Mouse (Mus musculus): ENCODE results near the gene Oprd1.

DNA sequence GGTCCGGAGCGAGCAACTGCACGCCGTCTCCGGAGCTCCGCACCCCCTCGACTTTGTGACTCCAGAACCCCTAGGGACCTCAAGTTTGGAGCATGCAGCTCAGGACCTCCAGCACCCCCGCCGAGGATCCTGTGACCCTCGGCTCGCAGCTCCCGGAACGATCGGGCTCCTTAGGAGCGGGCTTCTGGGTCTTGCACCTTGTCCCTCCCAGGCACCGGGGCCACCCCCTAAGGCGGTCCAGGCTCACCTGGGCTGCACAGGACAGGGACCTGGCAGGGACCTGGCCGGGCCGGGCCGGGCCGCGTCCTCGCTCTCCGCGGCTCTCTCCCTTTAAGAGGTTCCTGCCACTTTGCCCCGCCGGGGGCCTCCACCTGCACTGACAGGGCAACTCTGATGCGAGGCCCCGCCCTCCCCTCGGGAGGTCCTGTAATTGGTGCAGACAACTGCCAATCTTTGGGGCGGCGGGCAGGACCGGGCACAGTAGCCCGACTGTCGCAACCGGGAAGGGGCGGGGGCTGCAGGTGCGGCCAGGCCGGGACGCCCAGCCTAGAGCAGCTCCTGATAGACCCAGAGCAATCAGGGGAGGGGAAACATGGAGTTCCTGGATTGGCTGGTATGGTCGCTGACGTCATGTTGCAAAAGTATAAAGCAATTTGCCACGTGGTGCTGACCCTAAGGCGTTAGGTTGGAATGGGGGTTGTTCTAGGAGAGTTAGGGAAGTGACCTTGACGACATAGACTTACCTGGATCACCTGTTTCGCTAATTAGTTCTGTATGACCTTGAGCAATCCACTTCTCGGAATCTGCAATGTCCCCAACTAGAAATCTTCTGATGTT, 69.1 kb downstream of the Oprd1 start, which contains the start of gene Epb41:
- TF ChIP-seq POLR2A (IDR thresholded peaks at IDR 0.05; ENCODE audit: low read depth, low read length) (peak; percentile 30; the same call in 1 of the 2 replicates), CTCF (IDR thresholded peaks at IDR 0.05; ENCODE audit: borderline replicate concordance, insufficient read depth, low read length) (no peak)

Data from embryonic fibroblast, embryonic 13.5 days (primary cell).